Mouse (Mus musculus) bone marrow, adult 2 months (tissue): ENCODE data around the gene Hoxb7.

Experiments
- CTCF ChIP-seq: fragments of 200-500 bp; IDR thresholded peaks from 2 replicates; pipeline ENCODE4 v1.5.1; 2011; ENCODE audit warnings: low read length, control low read depth; ENCODE audit not compliant: control insufficient read depth, insufficient read depth
- POLR2A ChIP-seq: fragments of 200-500 bp; IDR thresholded peaks from 2 replicates; pipeline ENCODE4 v1.6.1; 2011; ENCODE audit warnings: low read depth, mild to moderate bottlenecking, control low read depth, low read length, borderline replicate concordance; ENCODE audit not compliant: control insufficient read depth

DNA sequence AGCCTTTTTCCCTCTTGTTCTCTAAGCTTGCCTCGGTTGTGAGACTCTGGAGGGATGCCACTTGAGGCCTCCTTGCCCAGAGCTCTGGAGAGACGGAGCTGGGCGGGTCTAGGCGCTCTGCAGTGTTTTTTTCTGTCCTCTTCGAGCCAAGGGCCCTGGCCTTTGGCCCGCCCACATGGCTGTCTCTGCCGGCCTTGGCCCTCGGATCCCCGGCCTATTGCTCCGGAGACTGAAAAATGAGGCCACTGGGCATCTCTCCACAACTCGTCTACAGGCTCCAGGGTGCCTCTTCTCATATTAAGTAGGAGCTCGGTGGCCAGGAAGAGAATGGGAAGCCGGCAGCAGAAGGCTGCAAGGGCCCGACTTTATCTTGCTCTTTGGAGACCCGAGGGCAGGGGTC lies 15.4 kb downstream of the Hoxb7 start:
- TF ChIP-seq CTCF: no peak
- TF ChIP-seq POLR2A: no peak
